Mouse (Mus musculus): ENCODE results near the gene Jph2. TPM values are rescaled to one million over a fixed set of nuclear protein-coding genes. Genes with fewer than 3 reads are reported as not detected.

Jph2 gene
- total and polyA plus RNA-seq, 3 experiments: 0.04 to 0.19 TPM; not detected in 1

DNA sequence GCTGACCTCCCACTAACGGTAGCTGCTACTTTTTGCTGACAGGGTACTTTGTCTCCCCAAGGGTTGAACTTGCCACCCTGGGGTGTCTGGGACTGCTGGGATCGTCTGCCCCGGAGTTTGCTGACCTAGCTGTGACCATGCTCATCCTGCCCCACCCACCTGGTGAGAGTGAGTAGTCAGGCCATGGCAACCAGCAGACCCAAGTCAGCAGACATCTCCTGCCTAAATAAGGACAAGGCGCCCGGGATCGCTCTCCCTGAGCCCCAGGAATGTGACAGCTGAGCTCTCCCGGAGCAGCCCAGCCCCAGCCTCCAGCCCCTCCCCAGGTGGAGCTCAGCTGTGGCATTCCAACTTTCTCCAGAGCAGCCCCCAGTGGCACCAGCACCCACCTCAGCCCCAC lies 44.1 kb downstream of the Jph2 start (continued):
- TF ChIP-seq MAZ (IDR thresholded peaks at IDR 0.05; ENCODE audit: low read depth, low read length): no peak

DNA sequence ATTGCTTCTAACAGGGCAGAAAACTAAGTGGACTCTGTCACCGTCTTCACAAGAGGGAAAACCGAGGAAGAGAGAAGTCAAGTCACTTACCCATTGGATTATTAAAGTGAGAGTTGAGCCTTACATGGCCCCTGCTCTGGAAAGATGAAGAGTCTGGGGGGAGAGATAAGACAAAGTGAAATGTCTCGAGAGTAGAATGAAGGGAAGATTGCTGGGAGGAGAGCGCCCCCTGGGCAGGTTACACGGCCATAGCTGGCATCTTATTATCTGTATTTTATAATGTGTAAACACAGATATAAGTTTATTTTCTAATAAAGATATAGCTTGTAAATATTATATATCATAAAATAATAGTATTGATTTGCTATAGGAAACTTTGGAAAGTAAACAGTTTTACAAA lies 47.4 kb downstream of the Jph2 start:
- peak; percentile 70 for DNase-seq (ENCODE audit: low read depth, low spot score)
- Histone ChIP-seq H3K9me3 (replicated peaks; ENCODE audit: insufficient read depth, low read length) (no peaks in the 10 kb centered on the region), H3K79me2 (ENCODE audit: control insufficient read depth, insufficient read depth, low read length, poor library complexity) (peaks cover 2% of the 10 kb centered on the region; the same call in 1 of the 2 replicates), H3K27me3 (ENCODE audit: control insufficient read depth in 1 of 2, insufficient read depth in 2 of 2, low read length in 2 of 2) (no peaks in the 10 kb centered on the region), H3K36me3 (ENCODE audit: control insufficient read depth in 1 of 2, insufficient read depth in 2 of 2, low read length in 2 of 2) (peaks cover 0 to 6% of the 10 kb centered on the region in 2 experiments; a peak in 2 of 4 replicates), H3K4me1 (ENCODE audit: control insufficient read depth in 1 of 2, insufficient read depth in 2 of 2, low read length in 2 of 2) (peaks cover 2 to 9% of the 10 kb centered on the region in 2 experiments; a peak in 3 of 4 replicates), H3K9ac (ENCODE audit: control insufficient read depth, low read depth, low read length, poor library complexity, severe bottlenecking) (no peak overlapping the region), H3K4me3 (ENCODE audit: control insufficient read depth in 1 of 2, insufficient read depth in 1 of 2, low read depth in 2 of 2, low read length in 2 of 2) (no peak overlapping the region), H3K27ac (ENCODE audit: control insufficient read depth, low read depth, low read length) (no peak overlapping the region)
- TF ChIP-seq CHD1 (IDR thresholded peaks at IDR 0.05; ENCODE audit: low read depth, low read length) (no peak), KAT2A (conservative IDR thresholded peaks at IDR 0.05; ENCODE audit: low read depth, low read length) (no peak), SMC3 (IDR thresholded peaks at IDR 0.05; ENCODE audit: low read depth, low read length) (peak; percentile 46), JUND (IDR thresholded peaks at IDR 0.05; ENCODE audit: low read depth, low read length) (no peak), ELF1 (IDR thresholded peaks at IDR 0.05; ENCODE audit: low read depth, low read length) (no peak), GABPA (IDR thresholded peaks at IDR 0.05; ENCODE audit: low read depth, low read length) (no peak), TBP (IDR thresholded peaks at IDR 0.05; ENCODE audit: low read depth, low read length) (no peak), EP300 (IDR thresholded peaks at IDR 0.05; ENCODE audit: low read depth in 1 of 2, low read length in 2 of 2) (peak; percentile 46 to 49; a peak in 1 of 4 replicates), MAFK (IDR thresholded peaks at IDR 0.05; ENCODE audit: borderline replicate concordance, low read depth, low read length) (no peak), TCF12 (IDR thresholded peaks at IDR 0.05; ENCODE audit: low read depth, low read length) (peak; percentile 53), ZC3H11A (IDR thresholded peaks at IDR 0.05; ENCODE audit: low read depth, low read length) (peak; percentile 33; the same call in 1 of the 2 replicates), NRF1 (IDR thresholded peaks at IDR 0.05; ENCODE audit: insufficient read depth, low read depth, low read length, poor library complexity, severe bottlenecking) (no peak), ETS1 (IDR thresholded peaks at IDR 0.05; ENCODE audit: low read depth, low read length) (no peak), MAX (IDR thresholded peaks at IDR 0.05; ENCODE audit: low read length) (no peak), POLR2AphosphoS2 (IDR thresholded peaks at IDR 0.05; ENCODE audit: low read length) (no peak), POLR2AphosphoS5 (IDR thresholded peaks at IDR 0.05; ENCODE audit: borderline replicate concordance, low read depth, low read length) (no peak), MYB (IDR thresholded peaks at IDR 0.05; ENCODE audit: low read depth, low read length) (no peak), ZMIZ1 (IDR thresholded peaks at IDR 0.05; ENCODE audit: low read depth, low read length) (no peak), ZNF384 (IDR thresholded peaks at IDR 0.05; ENCODE audit: low read depth, low read length) (no peak), SIN3A (IDR thresholded peaks at IDR 0.05; ENCODE audit: low read length) (no peak), ZKSCAN1 (IDR thresholded peaks at IDR 0.05; ENCODE audit: low read depth, low read length) (no peak), MAZ (IDR thresholded peaks at IDR 0.05; ENCODE audit: low read depth, low read length) (peak; percentile 60; the same call in 1 of the 2 replicates), NELFE (IDR thresholded peaks at IDR 0.05; ENCODE audit: low read depth, low read length) (no peak), GATA1 (IDR thresholded peaks at IDR 0.05; ENCODE audit: low read depth, low read length) (peak; percentile 72), RCOR1 (IDR thresholded peaks at IDR 0.05; ENCODE audit: low read depth, low read length) (no peak), UBTF (IDR thresholded peaks at IDR 0.05; ENCODE audit: borderline replicate concordance, insufficient read depth, low read depth, low read length) (no peak), MYC (IDR thresholded peaks at IDR 0.05; ENCODE audit: low read depth, low read length) (0 out of 2 replicates have a peak, but pooled peaks have one; percentile 32), TAL1 (IDR thresholded peaks at IDR 0.05; ENCODE audit: low read length) (no peak; the same call in 1 of the 2 replicates), POLR2A (IDR thresholded peaks at IDR 0.05; ENCODE audit: control insufficient read depth in 1 of 2, insufficient read depth in 1 of 2, low read depth in 1 of 2, low read length in 2 of 2, poor library complexity in 1 of 2) (no peak), USF1 (IDR thresholded peaks at IDR 0.05; ENCODE audit: low read depth, low read length) (no peak), RAD21 (IDR thresholded peaks at IDR 0.05; ENCODE audit: low read depth, low read length) (peak; percentile 39), CHD2 (IDR thresholded peaks at IDR 0.05; ENCODE audit: low read length) (peak; percentile 55; the same call in 1 of the 2 replicates), HCFC1 (IDR thresholded peaks at IDR 0.05; ENCODE audit: low read depth, low read length) (0 out of 2 replicates have a peak, but pooled peaks have one; percentile 38), E2F4 (IDR thresholded peaks at IDR 0.05; ENCODE audit: borderline replicate concordance, low read depth, low read length) (no peak), USF2 (IDR thresholded peaks at IDR 0.05; ENCODE audit: borderline replicate concordance in 1 of 2, insufficient read depth in 1 of 2, low read depth in 1 of 2, low read length in 2 of 2) (no peak), BHLHE40 (IDR thresholded peaks at IDR 0.05; ENCODE audit: borderline replicate concordance, low read depth, low read length) (0 out of 2 replicates have a peak, but pooled peaks have one; percentile 29)
